Mouse (Mus musculus): ENCODE results near the gene Chd8. TPM values are rescaled to one million over a fixed set of nuclear protein-coding genes. Genes with fewer than 3 reads are reported as not detected.
A peak's percentile ranks its signal among the peaks of the same experiment; 100 is the strongest.

The Chd8 gene
- polyA plus RNA-seq, 1 experiment from 2014 or later = 55.4 TPM

- ATAC-seq (ENCODE audit: insufficient number of reproducible peaks, low FRiP score, low TSS enrichment, low read depth) (no peak), DNase-seq (ENCODE audit: low spot score) (peak; percentile 74)
- Histone ChIP-seq H3K27me3 (ENCODE audit: control insufficient read depth, insufficient read depth, low read length) (no peaks in the 10 kb centered on the region), H3K9me3 (ENCODE audit: control insufficient read depth, low read length) (no peaks in the 10 kb centered on the region), H3K4me3 (ENCODE audit: low read depth, low read length) (peak overlapping the region; percentile 92), H3K9ac (ENCODE audit: low read length) (no peak overlapping the region; the same call in 1 of the 2 replicates), H3K27ac (replicated peaks; ENCODE audit: low read depth, low read length) (no peak overlapping the region), H3K4me2 (ENCODE audit: low read depth, severe bottlenecking) (peak overlapping the region; percentile 72), H3K4me1 (ENCODE audit: control insufficient read depth, insufficient read depth, low read length) (peaks cover 3% of the 10 kb centered on the region; the same call in 1 of the 2 replicates), H3K36me3 (ENCODE audit: control insufficient read depth, insufficient read depth, low read length) (peaks cover 10% of the 10 kb centered on the region)
- 16% methylated on average over 3 of the region's 3 CpGs for WGBS
Measured at GRCm38 (mm10) chr14:52195691-52196090, 61.9 kb downstream of the Chd8 start.

GRCm38 (mm10) chr14:52190740-52191359 is 66.7 kb downstream of the Chd8 start:
- Histone ChIP-seq H3K27me3 (ENCODE audit: control insufficient read depth, insufficient read depth, low read length) (no peaks in the 10 kb centered on the region), H3K4me1 (ENCODE audit: control insufficient read depth, insufficient read depth, low read length) (peaks cover 3% of the 10 kb centered on the region; the same call in 1 of the 2 replicates), H3K4me3 (ENCODE audit: low read depth, low read length) (no peak overlapping the region), H3K36me3 (ENCODE audit: control insufficient read depth, insufficient read depth, low read length) (peaks cover 6% of the 10 kb centered on the region; the same call in 1 of the 2 replicates), H3K9ac (ENCODE audit: low read length) (no peak overlapping the region), H3K27ac (replicated peaks; ENCODE audit: low read depth, low read length) (no peak overlapping the region), H3K9me3 (ENCODE audit: control insufficient read depth, low read length) (no peaks in the 10 kb centered on the region), H3K4me2 (ENCODE audit: low read depth, severe bottlenecking) (no peak overlapping the region)
- DNase-seq (ENCODE audit: low spot score) (peak; percentile 48), ATAC-seq (ENCODE audit: insufficient number of reproducible peaks, low FRiP score, low TSS enrichment, low read depth) (no peak)

GRCm38 (mm10) chr14:52189519-52189918 is 68.1 kb downstream of the Chd8 start:
- H3K27ac ChIP-seq (replicated peaks; ENCODE audit: low read depth, low read length) = no peak overlapping the region
- no peak overlapping the region for H3K4me3 ChIP-seq (ENCODE audit: low read depth, low read length)
- no peak for ATAC-seq (ENCODE audit: insufficient number of reproducible peaks, low FRiP score, low TSS enrichment, low read depth)
- DNase-seq (ENCODE audit: low spot score) = no peak
- H3K9me3 ChIP-seq (ENCODE audit: control insufficient read depth, low read length) = no peaks in the 10 kb centered on the region
- H3K4me1 ChIP-seq (ENCODE audit: control insufficient read depth, insufficient read depth, low read length) = no peaks in the 10 kb centered on the region; the same call in 1 of the 2 replicates
- H3K36me3 ChIP-seq (ENCODE audit: control insufficient read depth, insufficient read depth, low read length) = peaks cover 6% of the 10 kb centered on the region; the same call in 1 of the 2 replicates
- WGBS = 93% methylated on average over 2 of the region's 2 CpGs
- no peak overlapping the region for H3K9ac ChIP-seq (ENCODE audit: low read length)
- no peaks in the 10 kb centered on the region for H3K27me3 ChIP-seq (ENCODE audit: control insufficient read depth, insufficient read depth, low read length)
- no peak overlapping the region for H3K4me2 ChIP-seq (ENCODE audit: low read depth, severe bottlenecking)

DNA sequence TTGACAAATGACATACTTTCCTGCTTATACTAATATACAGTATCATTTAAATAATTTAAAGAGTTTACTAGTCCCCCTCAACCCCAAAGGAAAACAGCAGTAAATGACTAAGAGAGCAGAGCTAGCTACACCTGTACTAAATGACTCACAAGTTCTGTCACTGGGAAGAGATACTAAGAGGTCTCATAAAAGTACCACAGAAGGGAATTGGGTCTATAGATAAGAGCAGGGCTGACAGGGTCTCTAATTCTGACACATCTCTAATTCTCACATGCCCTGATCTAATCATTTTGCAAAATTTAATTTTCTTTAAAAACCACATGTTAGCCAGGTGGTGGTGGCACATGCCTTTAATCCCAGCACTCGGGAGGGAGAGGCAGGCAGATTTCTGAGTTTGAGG is 68.8 kb downstream of the Chd8 start:
- Histone ChIP-seq H3K27ac (replicated peaks; ENCODE audit: low read depth, low read length) (no peak overlapping the region), H3K4me1 (ENCODE audit: control insufficient read depth, insufficient read depth, low read length) (no peaks in the 10 kb centered on the region), H3K4me2 (ENCODE audit: low read depth, severe bottlenecking) (no peak overlapping the region), H3K27me3 (ENCODE audit: control insufficient read depth, insufficient read depth, low read length) (no peaks in the 10 kb centered on the region), H3K36me3 (ENCODE audit: control insufficient read depth, insufficient read depth, low read length) (peaks cover 2% of the 10 kb centered on the region; the same call in 1 of the 2 replicates), H3K4me3 (ENCODE audit: low read depth, low read length) (no peak overlapping the region), H3K9ac (ENCODE audit: low read length) (no peak overlapping the region), H3K9me3 (ENCODE audit: control insufficient read depth, low read length) (no peaks in the 10 kb centered on the region)
- ATAC-seq (ENCODE audit: insufficient number of reproducible peaks, low FRiP score, low TSS enrichment, low read depth) = no peak
- WGBS = 71% methylated on average over 1 of the region's 1 CpGs
- no peak for DNase-seq (ENCODE audit: low spot score)

DNA sequence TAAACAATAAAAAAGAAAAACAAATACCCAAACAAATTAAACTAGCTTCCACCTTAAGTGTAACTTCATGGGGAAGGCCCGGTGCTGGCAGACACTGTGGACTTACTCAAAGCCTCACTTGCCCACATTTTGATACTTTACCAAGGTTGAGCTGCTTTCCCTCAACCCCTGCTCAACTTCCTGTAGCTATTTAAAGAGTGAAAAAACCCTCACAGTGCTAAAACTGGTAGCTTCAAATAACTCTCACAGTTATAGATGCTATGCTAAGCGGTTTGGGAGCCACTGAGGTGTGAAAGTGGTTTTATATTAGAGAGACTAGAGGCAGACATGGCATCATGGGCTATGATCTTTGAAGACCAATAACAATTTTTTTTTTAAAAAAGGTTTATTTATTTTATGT is 91.0 kb downstream of the Chd8 start:
- H3K4me3 ChIP-seq (ENCODE audit: low read depth, low read length) = no peak overlapping the region
- no peaks in the 10 kb centered on the region for H3K9me3 ChIP-seq (ENCODE audit: control insufficient read depth, low read length)
- H3K27me3 ChIP-seq (ENCODE audit: control insufficient read depth, insufficient read depth, low read length) = no peaks in the 10 kb centered on the region
- ATAC-seq (ENCODE audit: insufficient number of reproducible peaks, low FRiP score, low TSS enrichment, low read depth) = no peak
- DNase-seq (ENCODE audit: low spot score) = no peak
- H3K36me3 ChIP-seq (ENCODE audit: control insufficient read depth, insufficient read depth, low read length) = peaks cover 15% of the 10 kb centered on the region; the same call in 1 of the 2 replicates
- no peak overlapping the region for H3K27ac ChIP-seq (replicated peaks; ENCODE audit: low read depth, low read length)
- no peak overlapping the region for H3K4me2 ChIP-seq (ENCODE audit: low read depth, severe bottlenecking)
- no peak overlapping the region for H3K9ac ChIP-seq (ENCODE audit: low read length)
- WGBS = 97% methylated on average over 2 of the region's 2 CpGs
- no peaks in the 10 kb centered on the region for H3K4me1 ChIP-seq (ENCODE audit: control insufficient read depth, insufficient read depth, low read length)

GRCm38 (mm10) chr14:52160911-52161310 is 96.7 kb downstream of the Chd8 start:
- WGBS = 91% methylated on average over 6 of the region's 6 CpGs

DNA sequence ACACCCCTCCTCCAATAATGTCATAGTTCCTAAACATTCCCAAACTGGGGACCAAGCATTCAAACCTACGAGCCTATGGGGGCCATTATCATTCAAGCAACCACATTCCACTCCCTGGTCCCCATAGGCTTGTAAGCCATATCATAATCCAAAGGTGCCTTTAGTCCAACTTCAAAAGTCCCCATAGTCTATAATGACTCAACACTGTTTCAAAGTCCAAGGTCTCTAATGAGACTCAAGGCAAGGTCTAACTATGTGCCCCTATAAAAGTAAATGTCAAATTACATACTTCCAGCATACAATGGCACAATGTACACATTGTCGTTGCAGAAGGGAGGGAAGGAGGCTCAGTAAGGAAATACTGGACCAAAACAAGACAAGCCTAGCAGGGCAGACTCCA is 102.6 kb downstream of the Chd8 start:
- Histone ChIP-seq H3K4me2 (ENCODE audit: low read depth, severe bottlenecking) (no peak overlapping the region), H3K9me3 (ENCODE audit: control insufficient read depth, low read length) (no peaks in the 10 kb centered on the region), H3K27ac (replicated peaks; ENCODE audit: low read depth, low read length) (no peak overlapping the region), H3K27me3 (ENCODE audit: control insufficient read depth, insufficient read depth, low read length) (no peaks in the 10 kb centered on the region), H3K4me3 (ENCODE audit: low read depth, low read length) (no peak overlapping the region), H3K36me3 (ENCODE audit: control insufficient read depth, insufficient read depth, low read length) (peaks cover 10% of the 10 kb centered on the region; the same call in 1 of the 2 replicates), H3K4me1 (ENCODE audit: control insufficient read depth, insufficient read depth, low read length) (no peaks in the 10 kb centered on the region), H3K9ac (ENCODE audit: low read length) (no peak overlapping the region)
- no peak for ATAC-seq (ENCODE audit: insufficient number of reproducible peaks, low FRiP score, low TSS enrichment, low read depth)
- WGBS = 86% methylated on average over 2 of the region's 2 CpGs
- no peak for DNase-seq (ENCODE audit: low spot score)

More at GRCm38 (mm10) chr14:52160911-52161310, 96.7 kb downstream of the Chd8 start:
- ATAC-seq (ENCODE audit: insufficient number of reproducible peaks, low FRiP score, low TSS enrichment, low read depth) = no peak
- peaks cover 23% of the 10 kb centered on the region; the same call in 1 of the 2 replicates for H3K36me3 ChIP-seq (ENCODE audit: control insufficient read depth, insufficient read depth, low read length)
- no peak overlapping the region for H3K4me2 ChIP-seq (ENCODE audit: low read depth, severe bottlenecking)
- no peaks in the 10 kb centered on the region for H3K4me1 ChIP-seq (ENCODE audit: control insufficient read depth, insufficient read depth, low read length)
- no peak for DNase-seq (ENCODE audit: low spot score)
- H3K9ac ChIP-seq (ENCODE audit: low read length) = no peak overlapping the region
- no peaks in the 10 kb centered on the region for H3K9me3 ChIP-seq (ENCODE audit: control insufficient read depth, low read length)
- no peaks in the 10 kb centered on the region for H3K27me3 ChIP-seq (ENCODE audit: control insufficient read depth, insufficient read depth, low read length)
- no peak overlapping the region for H3K4me3 ChIP-seq (ENCODE audit: low read depth, low read length)
- no peak overlapping the region for H3K27ac ChIP-seq (replicated peaks; ENCODE audit: low read depth, low read length)

DNA sequence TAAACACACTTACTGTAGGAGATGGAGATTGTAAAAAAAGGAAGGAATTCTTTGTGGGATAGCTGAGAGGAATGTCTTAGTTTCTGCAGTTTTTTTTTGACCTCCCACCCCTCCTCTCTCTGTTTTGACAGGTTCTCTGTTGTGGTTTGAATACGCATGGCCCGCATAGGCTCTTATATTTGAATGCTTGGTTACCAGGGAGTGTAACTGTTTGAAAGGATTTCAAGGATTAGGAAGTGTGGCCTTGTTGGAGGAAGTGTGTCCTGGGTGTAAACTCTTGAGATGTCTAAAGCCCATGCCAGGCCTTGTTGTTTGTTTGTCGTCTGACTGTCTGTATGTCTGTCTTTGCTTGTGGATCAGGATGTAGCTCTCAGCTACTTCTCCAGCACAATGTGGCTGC is 105.0 kb downstream of the Chd8 start:
- no peaks in the 10 kb centered on the region for H3K27me3 ChIP-seq (ENCODE audit: control insufficient read depth, insufficient read depth, low read length)
- H3K4me2 ChIP-seq (ENCODE audit: low read depth, severe bottlenecking) = no peak overlapping the region
- no peaks in the 10 kb centered on the region for H3K9me3 ChIP-seq (ENCODE audit: control insufficient read depth, low read length)
- no peak for DNase-seq (ENCODE audit: low spot score)
- WGBS = 71% methylated on average over 3 of the region's 3 CpGs
- no peak overlapping the region for H3K27ac ChIP-seq (replicated peaks; ENCODE audit: low read depth, low read length)
- H3K4me1 ChIP-seq (ENCODE audit: control insufficient read depth, insufficient read depth, low read length) = no peaks in the 10 kb centered on the region
- no peak overlapping the region for H3K9ac ChIP-seq (ENCODE audit: low read length)
- no peaks in the 10 kb centered on the region for H3K36me3 ChIP-seq (ENCODE audit: control insufficient read depth, insufficient read depth, low read length)
- no peak overlapping the region for H3K4me3 ChIP-seq (ENCODE audit: low read depth, low read length)
- ATAC-seq (ENCODE audit: insufficient number of reproducible peaks, low FRiP score, low TSS enrichment, low read depth) = no peak

- H3K9me3 ChIP-seq (ENCODE audit: control insufficient read depth, low read length) = no peaks in the 10 kb centered on the region
- no peak overlapping the region for H3K4me2 ChIP-seq (ENCODE audit: low read depth, severe bottlenecking)
- H3K27me3 ChIP-seq (ENCODE audit: control insufficient read depth, insufficient read depth, low read length) = no peaks in the 10 kb centered on the region
- ATAC-seq (ENCODE audit: insufficient number of reproducible peaks, low FRiP score, low TSS enrichment, low read depth) (no peak), DNase-seq (ENCODE audit: low spot score) (no peak)
- H3K4me1 ChIP-seq (ENCODE audit: control insufficient read depth, insufficient read depth, low read length) = no peaks in the 10 kb centered on the region
- no peak overlapping the region for H3K27ac ChIP-seq (replicated peaks; ENCODE audit: low read depth, low read length)
- no peak overlapping the region for H3K9ac ChIP-seq (ENCODE audit: low read length)
- no peaks in the 10 kb centered on the region for H3K36me3 ChIP-seq (ENCODE audit: control insufficient read depth, insufficient read depth, low read length)
- 48% methylated on average over 7 of the region's 7 CpGs for WGBS
- no peak overlapping the region for H3K4me3 ChIP-seq (ENCODE audit: low read depth, low read length)
Measured at GRCm38 (mm10) chr14:52152179-52152578, 105.4 kb downstream of the Chd8 start.
